24 mouse cellular contexts compared by ENCODE assay signal in genomic region chr4:145284675-145285074, GRCm38 (mm10). TPM values are rescaled to one million over a fixed set of nuclear protein-coding genes. Genes with fewer than 3 reads are reported as not detected.
A peak's percentile ranks its signal among the peaks of the same experiment; 100 is the strongest.
DNase-seq lines count a peak whose midpoint lies in the region; TF ChIP-seq lines count a peak whose summit lies in the region.
"Had no signal": no experiment of that assay in that cellular context is flagged by ENCODE, and none has a peak within 500 bp of the region (broad histone marks: within the 10 kb centered on the region; RNA-seq: fewer than 3 reads in every experiment).

No protein-coding gene starts in this region.

- peak; percentile 65 for DNase-seq in CD4-positive, CD25-positive, alpha-beta regulatory T cell, adult 2 months (ENCODE audit: low read depth, low spot score)
- DNase-seq in CH12.LX (ENCODE audit: extremely low read depth) = no peak
- peak; percentile 80 for DNase-seq in induced T-regulatory cell, adult 2 months (ENCODE audit: low read depth)
- DNase-seq in urinary bladder, postnatal 10 days (ENCODE audit: low spot score) = no peak
- no peak for DNase-seq in heart, postnatal 10 days
- DNase-seq in spleen, postnatal 14 days (ENCODE audit: low spot score in 2 of 2) = no peak
- no peak for DNase-seq in layer of hippocampus, adult 2 months (ENCODE audit: low spot score in 2 of 2)
- DNase-seq: adrenal gland, adult 8-10 months; adrenal gland, postnatal 14 days; adrenal gland, postnatal 36 days; cerebellum, adult 11 months; cerebellum, adult 18-20 months; cerebellum, adult 8-10 months; cerebellum, adult 9-11 months; cerebellum, postnatal 14 days; cerebellum, postnatal 36 days; embryo, embryonic 11 days had no signal

- intact Hi-C loops in heart, postnatal 10 days (cut with DNase I) = loop anchor here (5.0 kb wide), 2 partner anchors 87 to 392 kb away; partner anchors contain the start of genes Dhrs3 and Vps13d

- in situ Hi-C loops in CH12.LX (cut with MboI; ENCODE audit: low pct_ligation_motif_present, low pct_unique_long_range_greater_than_20kb, low sequenced_read_pairs) = loop anchor here (5.0 to 25.0 kb wide), 2 partner anchors 67 to 397 kb away; partner anchors contain the start of gene Dhrs3

- H3K36me3 ChIP-seq in CH12.LX (replicated peaks in 1 of 2; ENCODE audit: control insufficient read depth in 1 of 2, insufficient read depth in 1 of 2, low read length in 1 of 2) = peaks cover 18 to 48% of the 10 kb centered on the region in 2 experiments
- H3K36me3 ChIP-seq: embryonic facial prominence, embryonic 13.5 days; embryonic facial prominence, embryonic 15.5 days; forebrain, embryonic 10.5 days; forebrain, embryonic 12.5 days had no signal

- TF ChIP-seq POLR2A in CH12.LX (IDR thresholded peaks at IDR 0.05; ENCODE audit: low read depth, low read length) = no peak

- H3K4me2 ChIP-seq in CH12.LX (ENCODE audit: insufficient read depth, low read depth, poor library complexity, severe bottlenecking) = no peak overlapping the region
- H3K4me2 ChIP-seq: embryonic facial prominence, embryonic 13.5 days; embryonic facial prominence, embryonic 15.5 days; forebrain, embryonic 12.5 days had no signal

- no peak overlapping the region for H3K9ac ChIP-seq in CH12.LX (ENCODE audit: insufficient read depth, low read depth)
- H3K9ac ChIP-seq: embryonic facial prominence, embryonic 13.5 days; embryonic facial prominence, embryonic 15.5 days; forebrain, embryonic 12.5 days had no signal

- peaks cover 10 to 11% of the 10 kb centered on the region in 2 experiments for H3K4me1 ChIP-seq in CH12.LX (ENCODE audit: control insufficient read depth in 1 of 2, insufficient read depth in 2 of 2)
- H3K4me1 ChIP-seq: embryonic facial prominence, embryonic 13.5 days; embryonic facial prominence, embryonic 15.5 days; forebrain, embryonic 10.5 days; forebrain, embryonic 12.5 days had no signal

- no peak overlapping the region for H3K27ac ChIP-seq in CH12.LX (ENCODE audit: insufficient read depth, low read depth)
- H3K27ac ChIP-seq in layer of hippocampus, adult 2 months = no peak overlapping the region
- H3K27ac ChIP-seq: embryonic facial prominence, embryonic 13.5 days; embryonic facial prominence, embryonic 15.5 days; forebrain, embryonic 10.5 days; forebrain, embryonic 12.5 days had no signal

- no peak for TF ChIP-seq RAD21 in CH12.LX (IDR thresholded peaks at IDR 0.05; ENCODE audit: low read depth, low read length)

- H3K9me3 ChIP-seq in CH12.LX (replicated peaks; ENCODE audit: low read length) = peaks cover 3% of the 10 kb centered on the region
- H3K9me3 ChIP-seq: embryonic facial prominence, embryonic 13.5 days; embryonic facial prominence, embryonic 15.5 days; forebrain, embryonic 10.5 days; forebrain, embryonic 12.5 days had no signal

- no peaks in the 10 kb centered on the region for H3K79me2 ChIP-seq in CH12.LX (replicated peaks; ENCODE audit: control insufficient read depth, extremely low read depth, insufficient read depth, poor library complexity, severe bottlenecking)

- no peak for TF ChIP-seq CTCF in CH12.LX (conservative IDR thresholded peaks at IDR 0.05 in 1 of 2, IDR thresholded peaks at IDR 0.05 in 1 of 2; ENCODE audit: low read depth in 2 of 2, low read length in 2 of 2)
- TF ChIP-seq CTCF in layer of hippocampus, adult 2 months (conservative IDR thresholded peaks at IDR 0.05) = no peak

- no peak overlapping the region for H3K4me3 ChIP-seq in CH12.LX (replicated peaks in 1 of 3; ENCODE audit: low read depth in 2 of 3, low read length in 2 of 3, poor library complexity in 1 of 3)
- H3K4me3 ChIP-seq in layer of hippocampus, adult 2 months = no peak overlapping the region
- H3K4me3 ChIP-seq: embryonic facial prominence, embryonic 13.5 days; embryonic facial prominence, embryonic 15.5 days; erythroblast, embryonic 14.5 days; forebrain, embryonic 10.5 days; forebrain, embryonic 12.5 days had no signal

- TF ChIP-seq EP300 in CH12.LX (IDR thresholded peaks at IDR 0.05; ENCODE audit: low read length) = no peak

- no peaks in the 10 kb centered on the region for H3K27me3 ChIP-seq in CH12.LX (replicated peaks)
- H3K27me3 ChIP-seq: embryonic facial prominence, embryonic 13.5 days; embryonic facial prominence, embryonic 15.5 days; forebrain, embryonic 12.5 days had no signal

- dilution Hi-C loops in CH12.LX (cut with MboI; ENCODE audit: extremely low pct_ligation_motif_present, extremely low pct_unique_long_range_greater_than_20kb, low sequenced_read_pairs) = no loop called here

TF ChIP-seq in CH12.LX, 34 proteins besides CTCF, POLR2A, EP300 and RAD21:
- TF ChIP-seq ZNF384 (IDR thresholded peaks at IDR 0.05; ENCODE audit: low read depth, low read length) = peak; percentile 57
- no peak for TF ChIP-seq USF2 (conservative IDR thresholded peaks at IDR 0.05; ENCODE audit: low read depth, low read length)
- TF ChIP-seq JUN (IDR thresholded peaks at IDR 0.05; ENCODE audit: insufficient read depth, low read depth, low read length) = no peak
- no peak for TF ChIP-seq ELF1 (IDR thresholded peaks at IDR 0.05; ENCODE audit: low read depth, low read length)

RNA-seq across cellular contexts. Expression of gene Tnfrsf8, which starts 30.3 kb away (rescaled TPM):
- total RNA-seq in CH12.LX (2012; rRNA removed) (23.2 and 31.0 TPM in 2 replicates), CH12.LX (2014; rRNA removed) (18.9 and 24.7 TPM in 2 replicates)
- 11.5 and 12.7 TPM in 2 replicates for polyA plus RNA-seq in CH12.LX (2012; ENCODE audit: insufficient read length, low read depth)
- under 1 TPM; 0.15 to 0.26 TPM for total RNA-seq in heart, postnatal 10 days (2021)
- under 1 TPM; 0.52 to 0.69 TPM for total RNA-seq in layer of hippocampus, adult 2 months (2021)
- total RNA-seq: MEL had no signal
- polyA plus RNA-seq: C2C12; erythroblast, embryonic 14.5 days had no signal

RNA-seq across cellular contexts. Expression of gene Tnfrsf1b, which starts 38.0 kb away (rescaled TPM):
- total RNA-seq in CH12.LX (2012; rRNA removed) = 14.9 and 16.7 TPM in 2 replicates
- total RNA-seq in CH12.LX (2014; rRNA removed) = 10.7 and 11.4 TPM in 2 replicates
- 18.8 and 21.6 TPM in 2 replicates for polyA plus RNA-seq in CH12.LX (2012; ENCODE audit: insufficient read length, low read depth)
- total RNA-seq in heart, postnatal 10 days (2021) = 1 to 10 TPM; 5.3 to 7.2 TPM
- total RNA-seq in layer of hippocampus, adult 2 months (2021) = 1 to 10 TPM; 2.7 TPM

Comparison
In these comparisons a context has a peak if more than half of its experiments do, and no peak if none do; other contexts are left out.
1. DNase-seq: peak in CD4-positive, CD25-positive, alpha-beta regulatory T cell, adult 2 months (single experiment) and induced T-regulatory cell, adult 2 months (single experiment); none in CH12.LX (single experiment), urinary bladder, postnatal 10 days (single experiment), heart, postnatal 10 days (0 of 2), spleen, postnatal 14 days (0 of 2) and layer of hippocampus, adult 2 months (0 of 2).
2. RNA of gene Tnfrsf8, which starts 30.3 kb away (total RNA-seq): 18.9 to 31.0 TPM in CH12.LX; 0.52 to 0.69 TPM in layer of hippocampus, adult 2 months and 0.15 to 0.26 TPM in heart, postnatal 10 days; every median in the first group is over 10 times any median in the second.